Mouse (Mus musculus): ENCODE results near the gene Srm.

Gene Srm

GRCm38 (mm10) chr4:148602357-148603120 is 11.2 kb downstream of the Srm start, which contains the start of gene Masp2:
Masp2 (plus strand) TSS chr4:148602554.
- no peak for DNase-seq

- no peak for DNase-seq
Measured at GRCm38 (mm10) chr4:148603376-148604139, 12.3 kb downstream of the Srm start.

GRCm38 (mm10) chr4:148604141-148604540 is 12.8 kb downstream of the Srm start:
- peak; percentile 69 for DNase-seq

GRCm38 (mm10) chr4:148604541-148605165 is 13.3 kb downstream of the Srm start:
- DNase-seq = peak; percentile 38

GRCm38 (mm10) chr4:148607758-148608157 is 16.5 kb downstream of the Srm start:
- peak; percentile 70 for DNase-seq

- DNase-seq = no peak
Measured at GRCm38 (mm10) chr4:148609805-148610204, 18.5 kb downstream of the Srm start.

GRCm38 (mm10) chr4:148610631-148611364 is 19.5 kb downstream of the Srm start:
- no peak for DNase-seq

GRCm38 (mm10) chr4:148612557-148612956 is 21.3 kb downstream of the Srm start:
- no peak for DNase-seq

GRCm38 (mm10) chr4:148613738-148614137 is 22.4 kb downstream of the Srm start:
- no peak for DNase-seq

GRCm38 (mm10) chr4:148619805-148620204 is 28.5 kb downstream of the Srm start:
- DNase-seq = no peak

GRCm38 (mm10) chr4:148620718-148621117 is 29.4 kb downstream of the Srm start:
- no peak for DNase-seq

GRCm38 (mm10) chr4:148622485-148622884 is 31.2 kb downstream of the Srm start:
- no peak for DNase-seq

GRCm38 (mm10) chr4:148623609-148624008 is 32.3 kb downstream of the Srm start:
- DNase-seq = no peak

- no peak for DNase-seq
Measured at GRCm38 (mm10) chr4:148625010-148625409, 33.7 kb downstream of the Srm start.

- no peak for DNase-seq
Measured at GRCm38 (mm10) chr4:148625756-148626622, 34.7 kb downstream of the Srm start.

- peak; percentile 94 for DNase-seq
Measured at GRCm38 (mm10) chr4:148626623-148627185, 35.4 kb downstream of the Srm start, which contains the start of gene Tardbp. Tardbp (minus strand) TSS chr4:148627019.

GRCm38 (mm10) chr4:148627246-148627645 is 35.9 kb downstream of the Srm start:
- DNase-seq = no peak

GRCm38 (mm10) chr4:148632013-148632692 is 40.9 kb downstream of the Srm start:
- no peak for DNase-seq

GRCm38 (mm10) chr4:148633395-148634061 is 42.2 kb downstream of the Srm start:
- no peak for DNase-seq

GRCm38 (mm10) chr4:148635309-148635708 is 44.0 kb downstream of the Srm start:
- DNase-seq = no peak
